Mouse (Mus musculus): ENCODE measurements around the gene Rbpj.

DNA sequence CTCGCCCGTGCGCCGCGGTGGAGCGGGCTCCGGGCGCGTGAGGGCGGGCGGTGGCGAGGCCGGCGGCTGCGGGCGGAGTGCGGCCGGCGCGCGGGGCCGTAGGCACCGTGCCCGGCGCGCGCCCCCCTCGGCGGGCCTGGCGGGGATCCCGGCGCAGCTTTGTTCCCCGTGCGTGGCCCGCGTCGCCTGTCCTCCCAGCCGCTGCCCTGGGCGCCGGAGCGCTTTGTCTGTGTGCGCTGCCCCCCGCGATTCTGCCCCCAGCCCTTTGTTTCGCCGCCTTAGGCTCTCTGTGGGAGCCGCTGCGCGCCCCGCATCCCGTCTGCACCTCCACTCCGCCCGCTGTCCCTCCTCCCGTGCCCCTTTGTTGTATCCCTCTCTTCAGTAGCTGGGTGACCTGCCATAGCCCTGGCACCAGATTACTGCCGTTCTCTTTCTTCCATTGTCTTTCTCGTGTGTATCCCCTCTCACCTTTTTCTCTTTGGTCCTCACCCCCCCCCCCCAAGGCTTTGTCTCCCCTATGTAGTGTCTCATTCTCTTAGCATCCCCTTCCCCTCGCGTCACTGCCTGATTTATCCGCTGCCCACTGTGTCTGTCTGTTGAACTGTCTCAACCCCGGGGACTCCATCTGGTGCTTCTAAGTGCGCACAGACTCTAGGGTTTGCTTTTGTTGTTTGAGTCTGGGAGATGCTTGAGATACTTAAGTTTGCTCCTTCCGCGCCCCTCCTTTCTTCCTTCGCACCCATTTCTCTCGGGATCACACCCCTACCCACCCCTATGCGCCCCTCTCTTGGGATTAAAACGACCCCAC, 125.1 kb downstream of the Rbpj start:
- TF ChIP-seq CTCF (IDR thresholded peaks at IDR 0.05; ENCODE audit: low read depth) (no peak), EP300 (IDR thresholded peaks at IDR 0.05; ENCODE audit: low read depth) (no peak)
